Mouse (Mus musculus): ENCODE results near the gene Epn3.

Gene Epn3

DNA sequence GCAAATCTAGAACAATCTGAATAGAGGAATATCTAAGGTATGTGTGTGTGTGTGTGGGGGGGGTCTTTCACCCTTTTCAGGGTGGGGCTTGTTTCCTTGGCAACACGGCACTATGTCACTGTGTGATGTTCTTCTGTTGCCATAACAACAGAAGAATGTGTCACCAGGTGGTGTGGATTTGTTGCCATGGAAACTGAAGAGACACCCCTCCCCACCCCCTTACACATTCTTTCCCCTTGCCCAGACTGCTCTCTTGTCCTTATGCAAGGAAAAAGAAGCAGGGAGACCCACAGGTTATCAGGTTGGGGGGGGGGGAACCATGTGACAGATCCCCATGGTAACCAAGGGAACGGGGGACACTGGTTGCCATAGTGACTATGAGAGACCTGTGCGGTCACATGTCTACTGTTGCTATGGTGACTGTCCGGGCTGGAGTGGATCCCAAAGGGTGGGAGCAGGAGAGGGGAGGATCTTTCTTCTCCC is 31.2 kb downstream of the Epn3 start:
- DNase-seq: peak; percentile 77

DNA sequence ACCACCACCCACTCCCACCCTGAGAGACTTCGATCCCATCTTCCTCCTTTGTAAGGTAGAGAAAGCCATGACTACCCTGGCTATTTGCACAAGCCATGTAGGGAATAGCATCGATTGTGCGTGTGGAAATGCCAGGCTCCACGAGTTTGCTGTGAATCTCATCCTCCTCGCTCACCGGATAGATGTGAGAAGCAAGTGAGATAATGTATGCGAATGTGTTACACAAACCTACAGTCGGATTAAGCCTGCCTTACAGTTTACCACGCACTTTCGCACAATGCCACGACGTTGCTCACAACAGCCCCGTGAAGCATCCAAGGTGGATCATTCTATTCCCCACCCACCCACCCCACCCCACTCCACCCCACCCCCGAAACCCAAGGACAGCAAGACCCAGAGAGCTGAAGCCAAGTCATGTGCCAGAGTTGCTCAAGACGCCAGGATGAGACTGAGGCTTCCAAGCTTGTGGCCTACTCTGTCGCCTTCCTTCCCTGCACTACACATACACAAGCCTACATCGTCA is 33.4 kb downstream of the Epn3 start:
- peak; percentile 45 for DNase-seq

DNA sequence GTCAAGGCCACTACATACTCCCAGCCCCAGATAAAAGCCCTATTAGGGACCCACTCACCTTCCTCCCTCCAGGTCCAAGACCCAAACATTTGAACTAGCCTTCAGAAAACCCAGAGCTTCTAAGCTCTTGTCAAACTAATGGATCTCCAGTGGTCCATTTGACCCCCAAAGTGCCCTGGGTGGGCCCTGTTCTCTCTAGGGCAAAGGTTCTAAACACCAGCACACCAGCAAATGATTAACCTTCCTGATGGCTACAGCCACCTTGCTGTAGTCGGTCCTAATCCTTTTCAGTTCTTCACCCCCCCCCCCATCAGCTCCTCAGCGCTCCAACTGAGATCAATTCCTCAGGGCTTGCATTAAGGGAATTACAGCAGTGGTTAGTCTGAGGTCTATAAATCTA is 35.6 kb downstream of the Epn3 start:
- DNase-seq: no peak

DNA sequence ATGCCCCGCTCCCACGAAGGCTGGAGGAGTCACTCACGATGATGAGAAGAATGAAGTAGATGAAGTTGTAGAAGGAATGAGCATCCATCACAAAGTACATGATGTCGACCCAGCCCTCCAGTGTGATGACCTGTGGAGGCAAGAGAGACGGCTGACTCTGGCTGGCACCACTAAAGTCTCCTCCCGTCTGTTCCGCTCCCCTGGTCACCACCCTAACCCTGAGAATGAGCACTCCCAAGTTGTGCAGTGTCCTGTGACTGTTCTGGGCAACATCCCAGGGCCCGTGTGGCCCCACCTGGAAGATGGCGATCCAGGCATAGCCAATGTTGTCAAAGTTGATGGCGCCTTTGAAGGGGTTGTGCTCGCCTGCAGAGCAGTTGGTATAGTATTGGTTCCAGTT is 37.9 kb downstream of the Epn3 start:
- DNase-seq: no peak

DNA sequence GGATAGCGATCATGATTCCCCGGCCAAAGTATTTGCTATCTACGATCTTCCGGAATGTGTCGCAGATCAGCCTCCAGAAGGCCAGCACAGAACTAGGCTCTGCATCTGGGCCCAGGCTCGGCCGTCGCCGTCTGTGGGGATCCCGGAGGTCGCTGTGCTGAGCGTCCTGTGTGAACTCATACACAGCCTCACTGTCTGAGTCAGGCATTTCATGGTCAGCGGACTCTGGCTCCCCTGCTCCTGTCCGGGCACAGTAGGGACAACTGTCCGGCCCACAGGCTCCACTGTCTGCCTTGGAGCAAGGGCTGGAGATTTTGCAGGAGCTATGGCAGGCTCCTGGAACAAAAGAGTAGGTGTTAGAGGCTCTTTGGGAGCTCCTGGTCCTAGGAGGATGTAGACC is 42.8 kb downstream of the Epn3 start:
- DNase-seq: no peak

DNA sequence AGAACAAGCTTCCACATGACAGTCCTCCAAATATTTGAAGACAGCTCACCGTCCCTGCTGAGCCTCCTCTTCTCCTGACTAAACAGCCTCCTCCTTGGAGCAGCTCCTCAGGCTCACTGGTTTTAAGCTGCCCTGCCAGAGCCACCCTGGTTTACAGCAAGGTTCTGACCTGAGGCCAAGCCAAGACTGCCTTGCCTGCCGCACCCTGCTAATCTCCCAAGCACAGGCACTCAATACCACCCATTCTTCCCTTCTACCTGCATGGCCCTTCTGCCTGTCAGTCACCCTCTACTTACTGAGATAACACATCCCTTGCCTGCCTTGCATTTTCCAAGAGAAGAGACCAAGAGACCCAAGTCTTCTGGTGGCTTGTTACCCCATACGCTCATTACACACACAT is 43.4 kb downstream of the Epn3 start:
- DNase-seq: no peak

DNA sequence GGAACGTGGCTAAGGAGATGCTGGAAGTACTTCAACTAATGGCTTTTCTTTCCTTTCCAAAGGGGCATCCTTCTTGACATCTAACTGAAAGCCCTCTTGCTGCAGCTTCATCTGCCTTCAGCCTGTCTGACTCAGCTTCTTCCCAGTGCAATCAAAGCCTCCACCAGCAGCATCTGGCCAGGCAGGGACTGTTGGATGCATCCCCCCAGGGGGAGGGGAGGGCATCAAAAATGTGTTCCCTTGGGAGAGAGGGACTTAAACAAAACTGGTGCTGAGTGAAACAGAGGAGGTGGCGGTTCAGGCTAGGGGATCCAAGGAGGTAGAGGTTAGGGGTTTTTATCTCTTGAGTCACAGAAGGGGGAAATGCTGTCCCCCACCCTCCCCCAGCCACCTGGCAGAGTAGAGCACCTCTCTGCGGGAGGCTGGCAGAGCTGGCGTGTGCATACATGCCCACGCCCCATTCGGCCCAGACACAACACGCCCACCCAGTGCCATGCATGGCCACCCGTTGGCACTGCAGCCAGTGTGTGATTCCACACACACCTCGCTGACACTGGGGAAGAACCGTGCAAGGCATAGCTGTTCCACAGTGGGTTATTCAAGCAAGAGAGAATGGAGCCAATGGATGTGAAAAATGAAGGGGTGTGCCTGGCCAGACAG is 44.5 kb downstream of the Epn3 start:
- peak; percentile 48 for DNase-seq

DNA sequence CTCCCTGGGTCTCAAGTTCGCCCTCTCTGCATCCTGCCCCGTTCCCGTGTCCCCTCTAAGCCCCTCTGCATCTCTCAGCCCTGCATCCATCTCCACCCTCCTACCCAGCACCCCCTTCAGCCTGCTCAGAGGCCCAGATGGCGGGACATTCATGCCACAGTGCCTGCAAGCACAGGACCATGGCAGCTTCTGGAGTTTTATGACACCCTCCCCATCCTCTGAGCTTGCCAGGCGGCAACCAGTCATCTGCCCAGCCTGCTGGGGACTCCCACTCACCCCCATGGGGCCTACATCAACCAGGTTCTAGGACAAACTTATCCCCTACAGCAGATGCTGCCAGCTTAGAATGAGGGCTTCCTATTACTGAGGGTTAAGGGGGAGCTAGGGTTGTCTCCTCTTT is 45.0 kb downstream of the Epn3 start:
- peak; percentile 44 for DNase-seq

DNA sequence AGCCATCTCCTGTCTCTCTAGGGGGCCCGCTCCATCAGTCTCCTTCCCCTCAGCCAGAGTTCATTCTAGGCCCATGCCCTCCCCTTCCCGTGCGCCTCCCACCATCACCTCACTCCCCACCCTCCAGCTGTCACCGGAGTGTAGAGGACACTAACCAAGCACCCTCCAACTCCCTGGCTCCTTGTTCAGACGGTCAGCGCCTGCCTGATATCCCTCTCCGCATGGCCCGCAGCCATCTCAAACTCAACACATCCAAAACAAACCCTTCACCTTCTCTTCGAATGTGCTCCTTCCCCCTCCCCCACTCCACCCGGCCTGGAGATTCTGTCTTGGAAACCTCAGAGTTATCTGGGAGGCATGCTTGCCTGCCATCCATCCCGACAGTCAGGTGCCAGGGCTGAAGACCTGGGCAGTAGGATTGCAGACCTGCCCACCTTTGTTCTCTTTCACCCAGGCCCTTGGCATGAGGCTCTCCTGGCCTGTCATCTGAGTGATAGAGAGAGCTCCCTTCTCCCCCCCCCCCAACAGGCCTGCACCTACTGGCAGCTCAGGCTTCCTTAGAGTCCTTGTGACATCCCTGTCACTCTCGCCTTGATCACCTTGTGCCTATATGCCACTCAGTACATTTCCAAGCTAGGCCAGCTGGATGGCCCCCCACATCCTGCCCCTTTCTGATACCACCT is 48.5 kb downstream of the Epn3 start:
- no peak for DNase-seq

DNA sequence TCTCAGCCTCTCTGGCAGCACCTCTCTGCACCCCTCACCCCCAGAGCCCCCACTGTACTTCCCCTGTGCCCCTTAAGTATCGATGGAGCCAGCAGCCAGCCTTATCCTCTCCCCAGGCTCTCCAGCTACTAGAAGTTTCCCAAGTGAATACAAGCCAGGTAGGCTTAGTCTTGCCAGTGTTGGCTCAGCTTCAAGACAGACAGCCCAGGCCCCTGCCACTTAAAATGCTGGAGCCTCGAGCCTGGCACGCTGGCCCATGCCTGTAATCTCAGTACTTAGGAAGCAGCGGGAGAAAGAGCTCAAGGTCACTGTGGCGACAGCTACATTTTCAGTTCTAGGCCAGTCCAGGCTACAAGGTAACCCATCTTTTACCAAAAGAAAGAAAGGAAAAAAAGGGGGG is 49.9 kb downstream of the Epn3 start:
- no peak for DNase-seq

DNA sequence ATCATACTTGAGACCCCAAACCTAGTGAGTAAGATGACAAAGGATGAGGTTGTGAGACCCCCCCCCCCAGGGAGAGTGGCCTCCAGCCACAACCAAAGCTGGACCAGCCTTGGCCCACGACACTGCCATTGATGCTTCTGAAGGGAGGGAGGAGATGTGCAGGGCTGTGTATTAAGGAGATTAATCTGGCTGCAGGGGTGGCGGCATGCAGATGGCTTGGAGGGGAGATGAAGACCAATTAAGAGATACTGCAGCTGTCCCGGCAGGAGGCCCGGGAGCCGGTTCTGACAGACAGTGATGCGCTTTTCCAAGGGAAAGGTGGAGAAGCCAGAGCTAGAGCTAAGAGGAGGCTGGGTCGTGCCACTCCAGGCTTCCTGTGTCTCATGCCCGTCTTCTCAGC is 50.5 kb downstream of the Epn3 start:
- DNase-seq: no peak

DNA sequence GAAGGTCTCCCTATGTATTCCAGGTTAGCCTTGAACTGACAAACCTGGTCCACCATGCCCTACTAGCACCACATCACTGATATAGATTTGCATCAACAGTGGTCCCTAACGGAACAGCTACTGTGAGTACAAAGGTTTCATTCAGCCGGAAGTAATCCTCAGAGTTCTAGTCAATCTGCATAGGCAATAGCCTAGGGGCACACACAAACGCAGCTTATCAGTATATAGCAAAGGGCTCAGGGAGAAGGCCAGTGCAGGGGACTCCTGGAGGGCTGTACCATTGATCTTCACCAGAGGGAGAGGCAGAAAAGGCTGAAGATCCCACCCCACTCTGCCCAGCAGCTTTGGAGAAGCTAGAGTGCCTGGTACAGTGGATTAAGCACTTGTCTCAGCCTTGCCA is 52.8 kb downstream of the Epn3 start:
- no peak for DNase-seq

DNA sequence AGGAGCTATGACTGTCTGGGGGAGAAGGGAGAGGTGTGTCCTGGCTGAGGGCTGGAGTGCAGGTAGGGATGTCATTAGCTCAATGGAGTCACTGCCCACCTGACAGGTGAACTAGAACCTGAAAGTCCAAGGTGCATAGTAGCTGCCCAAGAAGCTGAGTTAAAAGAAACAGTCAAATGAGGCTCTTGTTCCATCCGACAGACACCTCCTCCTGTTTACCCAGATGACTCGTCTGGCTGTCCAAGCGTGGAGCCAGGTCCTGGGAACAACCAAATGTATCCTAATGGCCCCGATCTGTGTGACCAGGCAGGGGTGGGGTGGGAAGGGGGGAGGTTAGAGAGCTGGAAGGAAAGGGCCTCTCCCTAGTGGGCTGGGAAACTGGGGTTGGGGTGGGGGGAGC is 54.5 kb downstream of the Epn3 start:
- no peak for DNase-seq

DNA sequence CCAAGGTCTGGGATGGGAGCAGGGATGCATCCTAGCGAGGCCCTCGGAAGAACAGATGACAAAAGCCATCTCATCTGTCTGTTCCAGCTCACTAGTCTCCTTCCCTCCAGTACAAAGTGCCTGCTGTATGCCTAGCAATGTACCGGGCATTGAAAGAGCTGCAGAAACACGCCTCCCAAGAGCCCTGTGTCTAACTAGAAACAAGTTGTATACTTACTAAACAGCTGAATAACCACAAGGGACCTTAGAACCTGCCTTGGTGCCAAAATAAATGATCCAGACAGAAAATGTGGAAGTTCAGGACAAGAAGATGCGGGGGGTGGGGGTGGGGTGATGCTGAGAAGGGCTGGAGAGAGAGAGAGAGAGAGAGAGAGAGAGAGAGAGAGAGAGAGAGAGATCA is 54.9 kb downstream of the Epn3 start:
- no peak for DNase-seq

DNA sequence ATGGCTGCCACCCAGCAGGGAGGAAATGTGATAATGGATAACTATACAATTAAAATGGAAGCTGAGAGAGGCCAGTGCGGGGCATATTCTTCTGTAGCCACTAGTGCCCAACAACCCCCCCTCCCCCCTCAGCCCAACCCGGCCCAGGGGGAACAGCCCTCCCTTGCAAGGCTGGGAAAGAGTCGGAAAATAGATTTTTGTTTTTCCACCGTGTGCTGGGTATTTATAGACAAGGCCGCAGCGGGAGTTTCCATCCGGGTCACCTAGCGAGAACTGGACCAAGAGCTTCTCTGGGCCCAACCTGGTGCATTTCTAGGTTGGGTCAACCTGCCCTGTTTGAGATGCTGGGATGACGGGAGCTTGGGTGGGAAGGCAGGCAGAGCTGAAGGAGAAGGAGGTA is 58.0 kb downstream of the Epn3 start:
- no peak for DNase-seq

DNA sequence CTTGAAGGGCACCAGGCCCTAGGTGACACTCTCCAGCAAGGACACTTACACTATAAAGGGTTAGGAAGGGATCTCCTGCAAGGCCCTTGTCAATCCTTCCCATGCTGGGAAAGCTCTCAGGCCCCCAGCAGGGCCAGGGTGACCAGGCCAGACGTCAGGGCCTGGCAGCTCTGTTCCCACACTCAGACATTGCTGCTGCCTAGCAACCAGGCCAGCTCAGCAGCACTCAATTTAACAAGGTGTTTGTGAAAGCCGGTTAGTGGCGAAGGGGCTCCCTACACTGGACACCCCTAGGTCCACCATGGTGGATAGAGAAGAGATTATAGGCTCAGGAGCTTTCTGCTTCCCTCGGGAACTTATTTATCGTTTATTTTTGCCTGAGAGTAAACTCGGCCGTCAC is 58.7 kb downstream of the Epn3 start:
- DNase-seq: no peak

DNA sequence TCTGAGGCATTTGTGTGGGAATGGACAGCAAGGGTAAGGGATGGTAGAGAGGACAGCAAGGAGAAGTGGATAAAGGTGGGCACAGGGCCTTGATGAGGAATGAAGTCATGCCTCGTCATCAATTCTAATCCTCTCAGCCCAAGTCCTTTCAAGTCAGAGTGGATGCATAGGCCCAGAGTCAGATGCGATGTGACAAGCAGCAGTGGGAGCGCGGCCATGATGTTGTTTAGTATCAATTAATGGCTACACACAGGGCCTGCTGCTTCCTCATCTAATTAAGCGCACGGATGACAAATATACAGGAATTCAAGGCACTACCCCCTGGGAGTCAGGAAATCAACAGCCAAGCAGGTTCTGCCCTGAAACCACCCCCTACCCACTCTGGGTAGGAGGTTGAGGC is 59.4 kb downstream of the Epn3 start:
- no peak for DNase-seq
